Mouse (Mus musculus): ENCODE data around the gene Pde4d. TPM values are rescaled to one million over a fixed set of nuclear protein-coding genes. Genes with fewer than 3 reads are reported as not detected.

Pde4d gene
- polyA plus RNA-seq, 1 experiment from 2014 or later, result 18.6 TPM

GRCm38 (mm10) chr13:109229618-109230334, 780.0 kb downstream of the Pde4d start:
- DNase-seq (ENCODE audit: low spot score) (peak; percentile 55), ATAC-seq (replicated peaks; ENCODE audit: low FRiP score, low TSS enrichment, low read depth) (peak; percentile 63)
- H3K4me1 ChIP-seq (replicated peaks; ENCODE audit: control insufficient read depth, insufficient read depth, low read length), result peaks cover 13% of the 10 kb centered on the region
- peak overlapping the region; percentile 56 for H3K4me2 ChIP-seq (ENCODE audit: low read length)
- H3K27ac ChIP-seq (ENCODE audit: low read depth), result no peak overlapping the region
- no peaks in the 10 kb centered on the region for H3K9me3 ChIP-seq (ENCODE audit: control insufficient read depth, low read length)
- no peak overlapping the region for H3K9ac ChIP-seq (ENCODE audit: low read length)
- 39% methylated on average over 17 of the region's 17 CpGs for WGBS
- H3K4me3 ChIP-seq (ENCODE audit: low read depth, low read length), result 0 out of 2 replicates have a peak overlapping the region, but pooled peaks have one; percentile 10
- H3K27me3 ChIP-seq (replicated peaks; ENCODE audit: control insufficient read depth, insufficient read depth, low read length), result no peaks in the 10 kb centered on the region
- H3K36me3 ChIP-seq (ENCODE audit: control insufficient read depth, insufficient read depth, low read length), result no peaks in the 10 kb centered on the region

- 63% methylated on average over 13 of the region's 13 CpGs for WGBS
- Histone ChIP-seq H3K4me1 (replicated peaks; ENCODE audit: control insufficient read depth, insufficient read depth, low read length) (peaks cover 13% of the 10 kb centered on the region), H3K4me2 (ENCODE audit: low read length) (peak overlapping the region; percentile 56), H3K27me3 (replicated peaks; ENCODE audit: control insufficient read depth, insufficient read depth, low read length) (no peaks in the 10 kb centered on the region), H3K4me3 (ENCODE audit: low read depth, low read length) (no peak overlapping the region), H3K36me3 (ENCODE audit: control insufficient read depth, insufficient read depth, low read length) (no peaks in the 10 kb centered on the region), H3K9me3 (ENCODE audit: control insufficient read depth, low read length) (no peaks in the 10 kb centered on the region), H3K27ac (ENCODE audit: low read depth) (no peak overlapping the region), H3K9ac (ENCODE audit: low read length) (no peak overlapping the region)
- DNase-seq (ENCODE audit: low spot score) (peak; percentile 56), ATAC-seq (replicated peaks; ENCODE audit: low FRiP score, low TSS enrichment, low read depth) (no peak; the same call in 1 of the 2 replicates)
These were observed 780.7 kb downstream of the Pde4d start for GRCm38 (mm10) chr13:109230335-109230987.

GRCm38 (mm10) chr13:109231848-109232460, 782.2 kb downstream of the Pde4d start:
- peak; percentile 49 for DNase-seq (ENCODE audit: low spot score)
- WGBS, result 78% methylated on average over 18 of the region's 18 CpGs

DNA sequence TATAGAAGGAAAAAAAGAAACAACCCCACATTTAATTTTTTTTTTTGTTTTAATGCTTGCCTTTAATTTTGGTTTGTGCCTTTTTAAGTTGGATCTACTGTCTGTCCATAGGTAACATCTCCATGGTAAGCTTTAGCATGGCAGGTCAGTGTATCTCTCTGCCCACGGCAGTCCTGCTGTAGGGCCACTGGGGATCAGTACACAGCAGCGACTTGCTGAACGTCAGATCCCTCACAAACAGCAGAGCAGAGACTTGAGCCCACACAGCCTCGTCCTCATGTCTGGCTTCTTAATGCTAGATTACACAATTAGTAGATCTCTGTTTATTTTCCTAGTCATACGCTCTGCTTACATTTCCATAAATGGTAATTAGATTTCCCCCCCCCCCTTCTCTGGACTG, 782.8 kb downstream of the Pde4d start:
- DNase-seq (ENCODE audit: low spot score), result no peak
- Histone ChIP-seq H3K27ac (ENCODE audit: low read depth) (no peak overlapping the region), H3K4me3 (ENCODE audit: low read depth, low read length) (no peak overlapping the region), H3K9ac (ENCODE audit: low read length) (no peak overlapping the region), H3K27me3 (replicated peaks; ENCODE audit: control insufficient read depth, insufficient read depth, low read length) (no peaks in the 10 kb centered on the region), H3K36me3 (ENCODE audit: control insufficient read depth, insufficient read depth, low read length) (no peaks in the 10 kb centered on the region), H3K9me3 (ENCODE audit: control insufficient read depth, low read length) (no peaks in the 10 kb centered on the region), H3K4me2 (ENCODE audit: low read length) (no peak overlapping the region), H3K4me1 (replicated peaks; ENCODE audit: control insufficient read depth, insufficient read depth, low read length) (peaks cover 13% of the 10 kb centered on the region)
- 69% methylated on average over 5 of the region's 5 CpGs for WGBS
- ATAC-seq (replicated peaks; ENCODE audit: low FRiP score, low TSS enrichment, low read depth), result no peak

More at GRCm38 (mm10) chr13:109231848-109232460, 782.2 kb downstream of the Pde4d start:
- peaks cover 13% of the 10 kb centered on the region for H3K4me1 ChIP-seq (replicated peaks; ENCODE audit: control insufficient read depth, insufficient read depth, low read length)
- H3K9me3 ChIP-seq (ENCODE audit: control insufficient read depth, low read length), result no peaks in the 10 kb centered on the region
- no peak overlapping the region for H3K9ac ChIP-seq (ENCODE audit: low read length)
- no peak overlapping the region for H3K4me2 ChIP-seq (ENCODE audit: low read length)
- H3K36me3 ChIP-seq (ENCODE audit: control insufficient read depth, insufficient read depth, low read length), result no peaks in the 10 kb centered on the region
- no peak for ATAC-seq (replicated peaks; ENCODE audit: low FRiP score, low TSS enrichment, low read depth)
- H3K4me3 ChIP-seq (ENCODE audit: low read depth, low read length), result no peak overlapping the region
- H3K27me3 ChIP-seq (replicated peaks; ENCODE audit: control insufficient read depth, insufficient read depth, low read length), result no peaks in the 10 kb centered on the region
- no peak overlapping the region for H3K27ac ChIP-seq (ENCODE audit: low read depth)

GRCm38 (mm10) chr13:109233911-109234613, 784.3 kb downstream of the Pde4d start:
- H3K27me3 ChIP-seq (replicated peaks; ENCODE audit: control insufficient read depth, insufficient read depth, low read length), result no peaks in the 10 kb centered on the region
- no peaks in the 10 kb centered on the region for H3K9me3 ChIP-seq (ENCODE audit: control insufficient read depth, low read length)
- no peak overlapping the region for H3K4me3 ChIP-seq (ENCODE audit: low read depth, low read length)
- DNase-seq (ENCODE audit: low spot score) (peak; percentile 31), ATAC-seq (replicated peaks; ENCODE audit: low FRiP score, low TSS enrichment, low read depth) (no peak)
- H3K27ac ChIP-seq (ENCODE audit: low read depth), result no peak overlapping the region
- no peak overlapping the region for H3K9ac ChIP-seq (ENCODE audit: low read length)
- 53% methylated on average over 5 of the region's 5 CpGs for WGBS
- H3K4me1 ChIP-seq (replicated peaks; ENCODE audit: control insufficient read depth, insufficient read depth, low read length), result peaks cover 16% of the 10 kb centered on the region
- H3K4me2 ChIP-seq (ENCODE audit: low read length), result no peak overlapping the region
- no peaks in the 10 kb centered on the region for H3K36me3 ChIP-seq (ENCODE audit: control insufficient read depth, insufficient read depth, low read length)

DNA sequence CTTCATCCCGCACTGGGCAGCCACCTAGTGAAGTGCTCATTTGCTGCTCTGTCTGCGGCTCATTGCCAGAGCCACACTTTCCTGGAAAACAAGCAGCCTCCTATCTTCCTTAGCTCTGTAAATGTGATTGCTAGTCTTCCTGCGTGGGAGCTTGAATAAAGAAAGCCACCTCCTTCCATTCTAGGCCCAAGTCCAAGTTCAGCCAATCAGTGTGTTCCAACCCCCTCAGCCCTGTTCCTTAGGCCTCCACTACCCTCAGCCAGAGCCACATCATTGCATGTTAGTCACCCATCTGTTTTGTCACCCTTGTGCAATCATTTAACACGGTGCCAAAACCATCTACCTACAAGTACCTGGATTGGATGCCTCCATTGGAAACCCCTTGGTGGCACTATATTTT, 786.3 kb downstream of the Pde4d start:
- no peak for ATAC-seq (replicated peaks; ENCODE audit: low FRiP score, low TSS enrichment, low read depth)
- Histone ChIP-seq H3K27me3 (replicated peaks; ENCODE audit: control insufficient read depth, insufficient read depth, low read length) (no peaks in the 10 kb centered on the region), H3K9me3 (ENCODE audit: control insufficient read depth, low read length) (no peaks in the 10 kb centered on the region), H3K4me2 (ENCODE audit: low read length) (no peak overlapping the region), H3K9ac (ENCODE audit: low read length) (no peak overlapping the region), H3K27ac (ENCODE audit: low read depth) (no peak overlapping the region), H3K36me3 (ENCODE audit: control insufficient read depth, insufficient read depth, low read length) (no peaks in the 10 kb centered on the region), H3K4me1 (replicated peaks; ENCODE audit: control insufficient read depth, insufficient read depth, low read length) (peaks cover 9% of the 10 kb centered on the region; the same call in 1 of the 2 replicates), H3K4me3 (ENCODE audit: low read depth, low read length) (no peak overlapping the region)
- DNase-seq (ENCODE audit: low spot score), result peak; percentile 49
- WGBS, result 73% methylated on average over 4 of the region's 4 CpGs

DNA sequence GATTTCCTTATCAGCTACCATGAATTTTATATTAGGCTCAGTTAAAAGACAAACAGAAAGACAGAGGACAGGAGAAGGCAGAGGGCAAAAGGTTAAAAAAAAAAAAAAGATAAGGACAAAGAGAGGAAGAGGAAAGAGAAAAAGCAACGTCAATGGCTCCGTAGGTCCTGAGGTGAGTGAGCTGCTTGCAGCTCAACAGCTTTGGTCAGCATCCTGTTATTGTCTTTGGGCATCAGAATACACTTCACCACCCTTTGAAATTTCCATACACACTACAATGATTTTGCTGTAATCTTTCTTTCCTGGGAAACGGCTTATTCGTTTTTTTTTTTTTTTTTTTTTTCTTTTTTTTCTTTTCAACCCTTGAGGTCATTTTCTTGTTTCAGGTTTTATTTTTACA, 788.9 kb downstream of the Pde4d start:
- Histone ChIP-seq H3K4me2 (ENCODE audit: low read length) (no peak overlapping the region), H3K4me1 (replicated peaks; ENCODE audit: control insufficient read depth, insufficient read depth, low read length) (0 out of 2 replicates have a peak, but pooled peaks cover 3% of the 10 kb centered on the region), H3K27ac (ENCODE audit: low read depth) (no peak overlapping the region; the same call in 1 of the 2 replicates), H3K9ac (ENCODE audit: low read length) (no peak overlapping the region), H3K9me3 (ENCODE audit: control insufficient read depth, low read length) (no peaks in the 10 kb centered on the region), H3K4me3 (ENCODE audit: low read depth, low read length) (no peak overlapping the region), H3K36me3 (ENCODE audit: control insufficient read depth, insufficient read depth, low read length) (no peaks in the 10 kb centered on the region), H3K27me3 (replicated peaks; ENCODE audit: control insufficient read depth, insufficient read depth, low read length) (no peaks in the 10 kb centered on the region)
- WGBS, result 56% methylated on average over 4 of the region's 4 CpGs
- ATAC-seq (replicated peaks; ENCODE audit: low FRiP score, low TSS enrichment, low read depth), result no peak
- DNase-seq (ENCODE audit: low spot score), result no peak

DNA sequence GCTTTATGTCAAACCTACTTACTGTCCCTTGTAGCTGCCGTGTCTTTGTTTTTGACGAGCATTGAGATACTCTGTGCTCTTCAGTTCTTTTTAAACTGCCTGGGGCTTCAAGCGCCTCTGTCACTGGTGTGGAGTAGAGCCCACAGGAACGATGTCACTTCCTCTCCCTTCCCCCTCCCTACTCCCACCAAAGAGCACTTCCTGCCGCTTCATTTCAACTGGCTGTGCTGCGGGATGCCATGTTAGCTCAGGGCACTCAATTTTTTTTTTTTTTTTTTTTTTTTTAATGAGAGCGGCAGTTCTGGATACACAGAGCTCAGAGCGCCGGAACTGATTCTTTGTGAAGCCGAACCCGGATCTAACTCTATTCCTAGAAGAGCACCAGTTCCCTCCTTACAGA, 789.5 kb downstream of the Pde4d start:
- no peak overlapping the region for H3K27ac ChIP-seq (ENCODE audit: low read depth)
- H3K4me2 ChIP-seq (ENCODE audit: low read length), result no peak overlapping the region

More for the DNA sequence above, 789.5 kb downstream of the Pde4d start:
- DNase-seq (ENCODE audit: low spot score) (peak; percentile 44), ATAC-seq (replicated peaks; ENCODE audit: low FRiP score, low TSS enrichment, low read depth) (no peak)
- H3K4me1 ChIP-seq (replicated peaks; ENCODE audit: control insufficient read depth, insufficient read depth, low read length), result 0 out of 2 replicates have a peak, but pooled peaks cover 3% of the 10 kb centered on the region
- no peak overlapping the region for H3K4me3 ChIP-seq (ENCODE audit: low read depth, low read length)
- H3K27me3 ChIP-seq (replicated peaks; ENCODE audit: control insufficient read depth, insufficient read depth, low read length), result no peaks in the 10 kb centered on the region
- H3K9me3 ChIP-seq (ENCODE audit: control insufficient read depth, low read length), result no peaks in the 10 kb centered on the region
- H3K9ac ChIP-seq (ENCODE audit: low read length), result no peak overlapping the region
- WGBS, result 79% methylated on average over 11 of the region's 11 CpGs
- no peaks in the 10 kb centered on the region for H3K36me3 ChIP-seq (ENCODE audit: control insufficient read depth, insufficient read depth, low read length)
